Mouse (Mus musculus): ENCODE measurements around the gene Pomt1. TPM values are rescaled to one million over a fixed set of nuclear protein-coding genes. Genes with fewer than 3 reads are reported as not detected.

Pomt1 gene
- polyA plus RNA-seq, 1 experiment, result 36.4 TPM

GRCm38 (mm10) chr2:32237571-32237970, 1.2 kb downstream of the Pomt1 start:
- Histone ChIP-seq H3K4me1 (replicated peaks; ENCODE audit: control insufficient read depth, insufficient read depth, low read length) (peaks cover 13% of the 10 kb centered on the region), H3K27me3 (ENCODE audit: control insufficient read depth, insufficient read depth, low read length) (no peaks in the 10 kb centered on the region), H3K4me3 (ENCODE audit: control insufficient read depth, insufficient read depth, low read length) (no peak overlapping the region), H3K36me3 (ENCODE audit: control insufficient read depth, insufficient read depth, low read length) (peaks cover 3% of the 10 kb centered on the region; the same call in 1 of the 2 replicates), H3K27ac (ENCODE audit: control insufficient read depth, insufficient read depth, low read length) (no peak overlapping the region)
- no peak for DNase-seq
- 45% methylated on average over 4 of the region's 4 CpGs for WGBS
- TF ChIP-seq POLR2A (IDR thresholded peaks at IDR 0.05; ENCODE audit: control insufficient read depth, extremely low read depth, insufficient read depth, low read length, poor library complexity) (no peak), CTCF (IDR thresholded peaks at IDR 0.05; ENCODE audit: borderline replicate concordance, control insufficient read depth, extremely low read depth, insufficient read depth, low read length, poor library complexity) (no peak)

GRCm38 (mm10) chr2:32238708-32239435, 2.5 kb downstream of the Pomt1 start:
- WGBS, result 97% methylated on average over 9 of the region's 9 CpGs

GRCm38 (mm10) chr2:32240591-32240990, 4.2 kb downstream of the Pomt1 start:
- H3K36me3 ChIP-seq (ENCODE audit: control insufficient read depth, insufficient read depth, low read length), result peaks cover 5% of the 10 kb centered on the region; the same call in 1 of the 2 replicates
- WGBS, result 88% methylated on average over 5 of the region's 5 CpGs
- no peak for TF ChIP-seq CTCF (IDR thresholded peaks at IDR 0.05; ENCODE audit: borderline replicate concordance, control insufficient read depth, extremely low read depth, insufficient read depth, low read length, poor library complexity)
- TF ChIP-seq POLR2A (IDR thresholded peaks at IDR 0.05; ENCODE audit: control insufficient read depth, extremely low read depth, insufficient read depth, low read length, poor library complexity), result no peak
- no peak overlapping the region for H3K4me3 ChIP-seq (ENCODE audit: control insufficient read depth, insufficient read depth, low read length)
- no peak overlapping the region for H3K27ac ChIP-seq (ENCODE audit: control insufficient read depth, insufficient read depth, low read length)
- DNase-seq, result no peak
- no peaks in the 10 kb centered on the region for H3K27me3 ChIP-seq (ENCODE audit: control insufficient read depth, insufficient read depth, low read length)
- peaks cover 9% of the 10 kb centered on the region for H3K4me1 ChIP-seq (replicated peaks; ENCODE audit: control insufficient read depth, insufficient read depth, low read length)

More at GRCm38 (mm10) chr2:32238708-32239435, 2.5 kb downstream of the Pomt1 start:
- no peak for DNase-seq
- H3K27me3 ChIP-seq (ENCODE audit: control insufficient read depth, insufficient read depth, low read length), result no peaks in the 10 kb centered on the region
- TF ChIP-seq POLR2A (IDR thresholded peaks at IDR 0.05; ENCODE audit: control insufficient read depth, extremely low read depth, insufficient read depth, low read length, poor library complexity) (no peak), CTCF (IDR thresholded peaks at IDR 0.05; ENCODE audit: borderline replicate concordance, control insufficient read depth, extremely low read depth, insufficient read depth, low read length, poor library complexity) (no peak)
- no peaks in the 10 kb centered on the region for H3K36me3 ChIP-seq (ENCODE audit: control insufficient read depth, insufficient read depth, low read length)
- H3K4me3 ChIP-seq (ENCODE audit: control insufficient read depth, insufficient read depth, low read length), result no peak overlapping the region
- H3K4me1 ChIP-seq (replicated peaks; ENCODE audit: control insufficient read depth, insufficient read depth, low read length), result peaks cover 13% of the 10 kb centered on the region
- no peak overlapping the region for H3K27ac ChIP-seq (ENCODE audit: control insufficient read depth, insufficient read depth, low read length)

GRCm38 (mm10) chr2:32242986-32243385, 6.6 kb downstream of the Pomt1 start:
- Histone ChIP-seq H3K4me3 (ENCODE audit: control insufficient read depth, insufficient read depth, low read length) (no peak overlapping the region), H3K27ac (ENCODE audit: control insufficient read depth, insufficient read depth, low read length) (no peak overlapping the region), H3K4me1 (replicated peaks; ENCODE audit: control insufficient read depth, insufficient read depth, low read length) (peaks cover 2% of the 10 kb centered on the region; the same call in 1 of the 2 replicates), H3K27me3 (ENCODE audit: control insufficient read depth, insufficient read depth, low read length) (no peaks in the 10 kb centered on the region), H3K36me3 (ENCODE audit: control insufficient read depth, insufficient read depth, low read length) (peaks cover 5% of the 10 kb centered on the region)
- no peak for TF ChIP-seq CTCF (IDR thresholded peaks at IDR 0.05; ENCODE audit: borderline replicate concordance, control insufficient read depth, extremely low read depth, insufficient read depth, low read length, poor library complexity)
- TF ChIP-seq POLR2A (IDR thresholded peaks at IDR 0.05; ENCODE audit: control insufficient read depth, extremely low read depth, insufficient read depth, low read length, poor library complexity), result no peak
- 92% methylated on average over 4 of the region's 4 CpGs for WGBS
- DNase-seq, result no peak

GRCm38 (mm10) chr2:32246741-32247140, 10.4 kb downstream of the Pomt1 start:
- no peak overlapping the region for H3K4me3 ChIP-seq (ENCODE audit: control insufficient read depth, insufficient read depth, low read length)
- H3K4me1 ChIP-seq (replicated peaks; ENCODE audit: control insufficient read depth, insufficient read depth, low read length), result no peaks in the 10 kb centered on the region
- 85% methylated on average over 4 of the region's 4 CpGs for WGBS

GRCm38 (mm10) chr2:32248377-32249361, 12.3 kb downstream of the Pomt1 start:
- WGBS, result 84% methylated on average over 10 of the region's 10 CpGs
- Histone ChIP-seq H3K27me3 (ENCODE audit: control insufficient read depth, insufficient read depth, low read length) (no peaks in the 10 kb centered on the region), H3K27ac (ENCODE audit: control insufficient read depth, insufficient read depth, low read length) (no peak overlapping the region), H3K4me1 (replicated peaks; ENCODE audit: control insufficient read depth, insufficient read depth, low read length) (no peaks in the 10 kb centered on the region), H3K4me3 (ENCODE audit: control insufficient read depth, insufficient read depth, low read length) (no peak overlapping the region), H3K36me3 (ENCODE audit: control insufficient read depth, insufficient read depth, low read length) (peaks cover 19% of the 10 kb centered on the region)
- TF ChIP-seq CTCF (IDR thresholded peaks at IDR 0.05; ENCODE audit: borderline replicate concordance, control insufficient read depth, extremely low read depth, insufficient read depth, low read length, poor library complexity) (no peak), POLR2A (IDR thresholded peaks at IDR 0.05; ENCODE audit: control insufficient read depth, extremely low read depth, insufficient read depth, low read length, poor library complexity) (no peak)
- DNase-seq, result no peak

More at GRCm38 (mm10) chr2:32246741-32247140, 10.4 kb downstream of the Pomt1 start:
- no peak for TF ChIP-seq CTCF (IDR thresholded peaks at IDR 0.05; ENCODE audit: borderline replicate concordance, control insufficient read depth, extremely low read depth, insufficient read depth, low read length, poor library complexity)
- H3K27me3 ChIP-seq (ENCODE audit: control insufficient read depth, insufficient read depth, low read length), result no peaks in the 10 kb centered on the region
- no peak overlapping the region for H3K27ac ChIP-seq (ENCODE audit: control insufficient read depth, insufficient read depth, low read length)
- peaks cover 14% of the 10 kb centered on the region for H3K36me3 ChIP-seq (ENCODE audit: control insufficient read depth, insufficient read depth, low read length)
- no peak for DNase-seq
